Mouse (Mus musculus) megakaryocyte-erythroid progenitor cell, adult 5-6 weeks (primary cell): ENCODE measurements around the gene Srd5a3. TPM values are rescaled to one million over a fixed set of nuclear protein-coding genes. Genes with fewer than 3 reads are reported as not detected.
"Not testable (repeated sequence)": the region's sequence is repeated elsewhere in the genome, so short reads cannot be mapped to it uniquely, and the experiment has no call there.

ENCODE experiments used
- ATAC-seq: replicated peaks from 2 replicates; pipeline ENCODE4 v1.8.0; 2016; ENCODE audit warnings: mild to moderate bottlenecking, inconsistent platforms; ENCODE audit not compliant: severe bottlenecking, poor library complexity, low FRiP score, low TSS enrichment
- total RNA-seq, 2 experiments: library from RNA; stranded (forward) in 1 of 2; stranded (reverse) in 1 of 2; fragments of 200-1000, 215-1000 nt in 1 of 2; fragments of >200 nt in 1 of 2; fragmentation: Nextera tagmentation in 1 of 2; gene quantifications; 2 replicates each; pipeline ENCODE4 v1.2.3; 2014 to 2017

The Srd5a3 gene
- total RNA-seq (2014; fragmentation: Nextera tagmentation) (15.7 and 21.5 TPM in 2 replicates), total RNA-seq (2017) (9.0 and 21.2 TPM in 2 replicates)

GRCm38 (mm10) chr5:76139808-76140729 is at the start of gene Srd5a3:
TSS of gene Srd5a3 (plus strand) at chr5:76140271.
- ATAC-seq = peak; percentile 91

GRCm38 (mm10) chr5:76103809-76104208 is 36.3 kb upstream of the Srd5a3 start:
- ATAC-seq = not testable (repeated sequence)

DNA sequence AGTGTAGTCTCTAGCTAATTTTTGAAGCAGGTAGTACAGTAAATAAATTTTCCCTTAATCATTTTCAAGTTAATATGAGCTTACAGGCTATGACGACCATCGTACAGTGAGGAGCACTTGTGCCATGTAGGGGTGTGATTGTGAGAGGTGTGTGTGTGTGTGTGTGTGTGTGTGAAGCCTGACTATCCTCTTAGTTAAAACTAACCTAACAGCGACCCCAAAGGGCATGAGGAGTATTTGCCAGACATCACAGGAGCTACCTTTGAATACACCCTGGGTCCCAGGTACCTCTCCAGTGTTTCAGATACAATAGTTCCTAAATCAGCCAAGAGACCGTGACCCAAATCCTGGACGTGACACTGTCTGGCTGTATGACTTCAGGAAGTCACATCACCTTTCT is 32.8 kb upstream of the Srd5a3 start:
- no peak for ATAC-seq

DNA sequence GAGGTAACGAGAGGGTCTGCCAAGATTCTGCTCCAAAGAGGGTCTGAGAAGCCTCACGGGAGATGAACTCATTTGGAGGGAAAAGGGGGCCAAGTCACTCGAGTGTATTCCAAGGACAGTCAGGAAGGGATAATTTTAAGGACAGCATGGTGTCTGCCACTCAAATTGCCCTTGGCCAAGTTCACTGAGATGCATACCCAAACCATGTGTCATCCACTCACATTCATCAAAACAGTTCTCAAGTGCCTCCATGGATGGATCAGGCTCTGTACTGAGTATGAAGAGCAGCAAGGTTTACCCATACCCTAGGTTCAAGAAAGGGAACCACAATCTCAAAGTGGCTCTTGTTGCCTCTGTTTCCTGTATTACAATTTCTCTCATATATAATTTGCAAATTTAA is 31.6 kb upstream of the Srd5a3 start:
- ATAC-seq = no peak

DNA sequence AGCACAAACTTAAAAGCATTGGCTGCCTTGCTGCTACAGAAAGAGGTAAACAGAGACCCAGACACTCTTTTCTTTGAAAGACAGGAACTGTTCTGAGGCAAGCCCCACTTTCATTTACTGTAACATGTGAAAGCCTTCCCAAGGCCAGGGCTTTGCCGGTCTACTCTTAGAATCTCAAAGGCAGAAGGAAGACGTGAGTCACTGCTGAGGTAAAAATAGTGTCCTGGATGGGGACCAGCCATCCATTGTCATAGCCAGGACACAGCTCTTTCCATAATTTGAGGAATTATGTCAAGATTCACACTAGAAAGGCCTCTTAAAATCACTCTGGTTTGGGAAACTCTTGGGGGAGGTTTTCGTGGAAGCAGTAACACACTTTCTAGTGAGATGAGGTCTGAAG is 28.9 kb upstream of the Srd5a3 start:
- no peak for ATAC-seq

GRCm38 (mm10) chr5:76112016-76112415 is 28.1 kb upstream of the Srd5a3 start:
- ATAC-seq = no peak

GRCm38 (mm10) chr5:76115436-76116041 is 24.5 kb upstream of the Srd5a3 start:
- ATAC-seq = no peak

DNA sequence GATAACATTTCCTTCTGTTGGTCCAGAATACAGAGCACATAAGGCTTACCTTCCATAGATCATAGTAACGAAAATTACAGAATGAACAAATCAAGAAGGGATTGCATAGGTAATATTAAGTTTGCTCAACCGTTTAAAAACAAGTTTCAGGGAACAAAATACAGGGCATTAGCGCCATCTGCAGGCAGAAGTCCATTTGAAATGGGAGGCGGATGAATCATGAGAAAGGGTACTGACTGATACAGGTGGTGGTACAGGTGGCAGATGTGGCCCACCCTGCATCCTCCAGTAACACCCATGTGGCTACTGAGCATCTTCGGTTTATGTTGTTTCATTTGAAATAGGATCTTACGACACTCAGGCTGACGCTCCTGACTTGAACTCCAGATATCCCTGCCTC is 21.6 kb upstream of the Srd5a3 start:
- no peak for ATAC-seq

GRCm38 (mm10) chr5:76120634-76121033 is 19.4 kb upstream of the Srd5a3 start:
- no peak for ATAC-seq

DNA sequence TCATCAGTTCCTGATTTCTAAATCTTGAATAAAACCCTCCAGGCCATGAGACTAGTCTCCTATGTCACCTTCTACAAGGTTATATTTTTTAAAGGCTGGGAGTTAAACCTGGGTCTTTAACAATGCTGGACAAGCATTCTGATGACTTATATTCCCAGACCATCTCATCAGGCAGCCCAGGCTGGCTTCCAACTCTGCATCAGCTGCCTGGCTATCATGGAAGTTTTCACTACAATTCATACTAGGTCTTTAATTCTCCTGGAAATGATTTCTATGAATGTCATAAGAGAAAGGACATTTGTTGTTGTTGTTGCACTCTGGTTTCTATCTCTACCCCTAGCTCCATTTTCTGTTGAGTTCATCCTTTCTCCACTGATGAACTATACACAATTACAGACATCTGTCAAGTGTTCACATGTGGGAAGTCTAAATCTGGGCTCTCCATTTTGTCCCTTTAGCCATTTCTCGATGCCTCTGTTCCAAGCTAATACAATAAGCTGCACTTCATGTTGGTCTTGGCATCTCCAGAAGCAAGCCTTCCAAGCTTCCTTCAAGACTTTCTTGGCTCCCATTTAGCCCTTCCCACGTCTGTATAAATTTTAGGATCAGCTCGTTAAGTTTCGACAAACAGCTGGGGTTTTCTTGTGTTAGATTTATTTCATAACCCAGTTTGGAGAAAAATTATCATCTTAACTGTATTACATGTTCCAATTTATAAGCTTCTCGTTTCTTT is 12.3 kb upstream of the Srd5a3 start:
- ATAC-seq = no peak

GRCm38 (mm10) chr5:76130292-76130691 is 9.8 kb upstream of the Srd5a3 start:
- no peak for ATAC-seq

DNA sequence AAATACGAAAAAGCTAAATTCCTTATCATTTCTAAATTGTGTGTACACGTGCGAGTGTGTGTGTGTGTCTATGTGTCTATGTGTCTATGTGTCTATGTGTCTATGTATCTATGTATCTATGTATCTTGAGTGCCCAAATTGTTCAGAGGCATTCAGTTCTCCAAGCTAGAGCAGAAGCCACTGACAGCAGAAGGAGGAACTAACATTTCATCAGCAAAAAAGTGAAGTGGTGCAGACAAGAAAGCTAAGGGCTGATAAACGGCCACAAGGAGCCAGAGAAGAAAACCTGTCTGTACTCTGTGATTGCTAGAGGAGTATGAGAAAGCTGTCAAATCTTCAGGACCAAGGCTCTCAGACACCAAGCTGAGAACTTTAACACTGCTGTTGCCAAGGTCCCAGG is 8.1 kb upstream of the Srd5a3 start:
- ATAC-seq = no peak

DNA sequence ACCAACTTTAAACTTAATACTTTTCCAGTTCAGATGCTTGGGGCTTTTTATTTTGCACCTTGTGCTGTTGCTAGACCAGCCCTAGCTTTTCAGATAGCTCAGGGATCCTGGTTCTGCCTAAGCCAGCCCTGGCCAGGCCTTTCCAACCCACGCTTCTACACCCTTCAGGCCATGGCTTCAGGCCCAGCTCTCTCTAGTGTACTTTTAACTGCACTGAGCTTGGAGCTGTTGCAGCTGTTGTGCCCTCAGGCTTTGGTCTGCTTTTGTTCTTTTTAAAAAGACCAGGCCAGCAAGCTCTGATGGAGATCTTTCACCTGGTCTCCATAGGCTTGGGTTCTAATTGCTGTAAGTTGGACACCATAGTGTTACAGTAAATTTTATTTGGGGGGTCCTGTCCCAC is 4.4 kb upstream of the Srd5a3 start:
- no peak for ATAC-seq

DNA sequence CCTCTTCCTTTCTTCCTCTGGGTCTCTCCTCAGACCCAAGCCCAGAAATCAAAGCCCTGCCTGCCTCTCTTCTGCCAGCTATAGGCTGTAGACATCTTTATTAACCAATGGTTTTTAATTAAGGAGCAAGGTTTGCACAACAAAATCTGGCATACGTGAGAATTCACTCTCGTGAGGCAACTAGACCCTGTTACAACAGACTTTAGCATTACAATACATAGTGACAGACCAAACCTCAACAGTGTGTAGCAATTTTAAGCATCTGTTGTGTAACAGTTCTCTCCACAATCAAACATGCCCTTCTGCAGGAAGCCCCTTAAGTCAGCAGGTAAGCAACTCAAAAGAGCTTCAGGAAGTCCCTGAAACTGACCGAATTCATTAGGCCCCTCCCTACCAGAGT is 3.8 kb upstream of the Srd5a3 start:
- no peak for ATAC-seq

- no peak for ATAC-seq
Measured at GRCm38 (mm10) chr5:76137586-76137985, 2.5 kb upstream of the Srd5a3 start.

- ATAC-seq = no peak
Measured at GRCm38 (mm10) chr5:76138071-76138470, 2.0 kb upstream of the Srd5a3 start.

DNA sequence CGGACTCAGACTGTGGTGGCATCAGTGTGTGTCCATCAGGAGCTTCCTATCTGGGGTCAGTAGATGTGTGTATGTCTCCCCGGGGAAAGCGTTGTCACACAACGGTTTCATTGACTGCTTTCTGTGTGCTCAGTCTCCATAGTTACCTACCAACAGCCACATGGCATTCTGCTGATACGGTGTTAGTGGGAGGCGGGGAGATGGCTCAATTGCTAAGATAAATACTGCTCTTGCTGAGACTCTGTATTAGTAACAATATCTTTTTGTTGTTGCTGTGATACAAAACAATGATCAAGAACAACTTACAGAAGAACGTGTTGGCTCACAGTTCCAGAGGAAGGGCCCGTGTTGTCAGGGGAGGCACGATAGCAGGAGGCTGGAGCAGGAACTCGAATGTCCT is 1.6 kb upstream of the Srd5a3 start:
- peak; percentile 73 for ATAC-seq

DNA sequence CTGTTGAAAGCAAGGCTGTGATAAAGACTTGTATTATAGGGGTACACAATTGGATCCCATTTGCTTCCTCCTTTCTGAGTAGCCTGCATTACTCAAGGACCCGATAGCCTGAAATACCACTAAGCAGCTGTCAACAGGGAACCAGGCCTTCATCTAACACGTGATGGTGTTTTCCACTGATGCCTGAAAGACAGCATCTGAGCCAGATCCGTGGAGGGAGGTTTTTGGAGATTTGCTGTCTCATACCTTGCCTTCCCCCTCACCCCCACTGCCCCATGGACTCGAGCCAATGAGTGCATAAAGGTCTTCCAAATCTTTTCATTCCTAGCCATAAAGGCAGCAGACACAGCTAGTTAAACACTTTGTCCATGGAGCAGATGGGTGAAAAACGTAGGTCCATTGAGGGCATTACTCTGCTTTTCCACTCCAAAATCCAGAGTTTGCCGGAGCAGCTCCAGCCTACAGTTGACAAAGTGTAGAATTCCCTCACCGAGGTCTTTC is 850 bp upstream of the Srd5a3 start:
- no peak for ATAC-seq

- peak; percentile 35 for ATAC-seq
Measured at GRCm38 (mm10) chr5:76140730-76141066, 627 bp downstream of the Srd5a3 start.

GRCm38 (mm10) chr5:76143356-76143755 is 3.3 kb downstream of the Srd5a3 start:
- no peak for ATAC-seq
